Mouse (Mus musculus): Measurements from ENCODE around the gene Pgghg.

DNA sequence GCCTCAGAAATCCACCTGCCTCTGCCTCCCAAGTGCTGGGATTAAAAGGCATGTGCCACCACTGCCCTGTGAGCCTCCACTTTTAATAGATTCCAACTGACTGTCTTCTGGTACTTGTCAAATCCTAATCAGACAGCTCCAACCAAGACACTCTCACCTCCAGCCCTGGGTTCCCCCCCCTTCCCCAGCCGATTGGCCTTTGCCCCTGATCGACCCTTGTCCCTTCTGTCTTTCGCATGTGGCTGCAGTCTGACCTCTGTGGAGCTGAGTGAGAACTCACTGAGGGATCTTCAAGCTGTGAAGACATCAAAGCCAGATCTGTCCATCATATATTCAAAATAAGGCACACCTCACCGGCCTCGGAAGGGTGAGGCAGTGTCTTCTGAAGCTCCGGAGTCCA, 14.0 kb upstream of the Pgghg start:
- TF ChIP-seq POLR2AphosphoS5 (IDR thresholded peaks at IDR 0.05; ENCODE audit: insufficient replicate concordance, low read depth, low read length) (no peak), CTCF (IDR thresholded peaks at IDR 0.05; ENCODE audit: low read depth, low read length) (no peak), GATA1 (IDR thresholded peaks at IDR 0.05; ENCODE audit: borderline replicate concordance, low read length) (no peak)

Data from G1E (cell line).